In genomic region chr11:107421751-107422355, GRCm38 (mm10) we compare ENCODE assay signal across 10 mouse cellular contexts. TPM values are rescaled to one million over a fixed set of nuclear protein-coding genes. Genes with fewer than 3 reads are reported as not detected.
DNase-seq lines count a peak whose midpoint lies in the region; ATAC-seq lines count a peak whose summit lies in the region.
"Had no signal": no experiment of that assay in that cellular context is flagged by ENCODE, and none has a peak within 500 bp of the region (broad histone marks: within the 10 kb centered on the region; RNA-seq: fewer than 3 reads in every experiment).

No protein-coding gene starts in this region.

- no peak for DNase-seq in midbrain, embryonic 14.5 days
- peak; percentile 41 to 67 for DNase-seq in heart, adult 9 months (ENCODE audit: low spot score in 2 of 2)
- DNase-seq in kidney, adult 8-10 months: no peak
- DNase-seq in right cerebral cortex, postnatal 25 days: no peak
- DNase-seq: kidney, adult 18-20 months had no signal

- no peaks in the 10 kb centered on the region for H3K9me3 ChIP-seq in forebrain, embryonic 12.5 days
- no peaks in the 10 kb centered on the region for H3K9me3 ChIP-seq in forebrain, embryonic 16.5 days (ENCODE audit: control insufficient read depth, low read length)
- H3K9me3 ChIP-seq in midbrain, embryonic 13.5 days: no peaks in the 10 kb centered on the region
- no peaks in the 10 kb centered on the region for H3K9me3 ChIP-seq in midbrain, embryonic 14.5 days (ENCODE audit: control insufficient read depth, low read length)

- H3K27me3 ChIP-seq in forebrain, embryonic 12.5 days: no peaks in the 10 kb centered on the region
- H3K27me3 ChIP-seq in forebrain, embryonic 16.5 days (replicated peaks; ENCODE audit: control insufficient read depth, insufficient read depth, low read length): no peaks in the 10 kb centered on the region
- H3K27me3 ChIP-seq in midbrain, embryonic 13.5 days: no peaks in the 10 kb centered on the region
- no peaks in the 10 kb centered on the region for H3K27me3 ChIP-seq in midbrain, embryonic 14.5 days (ENCODE audit: control insufficient read depth, insufficient read depth, low read length)
- H3K27me3 ChIP-seq: CH12.LX had no signal

- H3K4me3 ChIP-seq in forebrain, embryonic 12.5 days (replicated peaks): no peak overlapping the region
- H3K4me3 ChIP-seq in forebrain, embryonic 16.5 days (replicated peaks; ENCODE audit: low read length): no peak overlapping the region
- H3K4me3 ChIP-seq in midbrain, embryonic 13.5 days (replicated peaks): no peak overlapping the region
- H3K4me3 ChIP-seq in midbrain, embryonic 14.5 days (replicated peaks; ENCODE audit: low read depth, low read length): no peak overlapping the region

- 0 out of 2 replicates have a peak overlapping the region, but pooled peaks have one; percentile 21 for H3K27ac ChIP-seq in forebrain, embryonic 12.5 days
- H3K27ac ChIP-seq in forebrain, embryonic 16.5 days (ENCODE audit: low read length): no peak overlapping the region
- peak overlapping the region; percentile 25; the same call in 1 of the 2 replicates for H3K27ac ChIP-seq in midbrain, embryonic 13.5 days
- no peak overlapping the region for H3K27ac ChIP-seq in midbrain, embryonic 14.5 days (replicated peaks; ENCODE audit: low read depth, low read length)

- H3K4me2 ChIP-seq in forebrain, embryonic 12.5 days: no peak overlapping the region
- H3K4me2 ChIP-seq in forebrain, embryonic 16.5 days (ENCODE audit: low read length): no peak overlapping the region
- H3K4me2 ChIP-seq in midbrain, embryonic 13.5 days (replicated peaks): no peak overlapping the region
- H3K4me2 ChIP-seq in midbrain, embryonic 14.5 days (ENCODE audit: low read length): no peak overlapping the region

- peaks cover 32% of the 10 kb centered on the region for H3K4me1 ChIP-seq in forebrain, embryonic 12.5 days
- peaks cover 26% of the 10 kb centered on the region for H3K4me1 ChIP-seq in forebrain, embryonic 16.5 days (replicated peaks; ENCODE audit: control insufficient read depth, insufficient read depth, low read length)
- peaks cover 26% of the 10 kb centered on the region for H3K4me1 ChIP-seq in midbrain, embryonic 13.5 days (replicated peaks)
- H3K4me1 ChIP-seq in midbrain, embryonic 14.5 days (ENCODE audit: control insufficient read depth, insufficient read depth, low read length): 0 out of 2 replicates have a peak, but pooled peaks cover 2% of the 10 kb centered on the region

- H3K36me3 ChIP-seq in forebrain, embryonic 12.5 days (replicated peaks): no peaks in the 10 kb centered on the region; the same call in 1 of the 2 replicates
- H3K36me3 ChIP-seq in forebrain, embryonic 16.5 days (ENCODE audit: control insufficient read depth, insufficient read depth): no peaks in the 10 kb centered on the region
- no peaks in the 10 kb centered on the region for H3K36me3 ChIP-seq in midbrain, embryonic 13.5 days
- no peaks in the 10 kb centered on the region for H3K36me3 ChIP-seq in midbrain, embryonic 14.5 days (ENCODE audit: control insufficient read depth, insufficient read depth, low read length)

- no peak overlapping the region for H3K9ac ChIP-seq in forebrain, embryonic 12.5 days
- H3K9ac ChIP-seq in forebrain, embryonic 16.5 days (replicated peaks; ENCODE audit: low read depth, low read length): no peak overlapping the region
- peak overlapping the region; percentile 7; the same call in 1 of the 2 replicates for H3K9ac ChIP-seq in midbrain, embryonic 13.5 days (replicated peaks)
- no peak overlapping the region for H3K9ac ChIP-seq in midbrain, embryonic 14.5 days (replicated peaks; ENCODE audit: low read length)

- no peak for ATAC-seq in forebrain, embryonic 12.5 days (ENCODE audit: low FRiP score)
- no peak for ATAC-seq in forebrain, embryonic 16.5 days
- no peak for ATAC-seq in midbrain, embryonic 13.5 days
- ATAC-seq in midbrain, embryonic 14.5 days (ENCODE audit: low FRiP score, low TSS enrichment): no peak
- ATAC-seq in megakaryocyte progenitor cell, adult 5-6 weeks (replicated peaks; ENCODE audit: poor library complexity): peak; percentile 34; the same call in 1 of the 2 replicates

- 62% methylated on average over 5 of the region's 5 CpGs for WGBS in forebrain, embryonic 12.5 days
- 40% methylated on average over 5 of the region's 5 CpGs for WGBS in forebrain, embryonic 16.5 days
- WGBS in midbrain, embryonic 13.5 days: 57% methylated on average over 5 of the region's 5 CpGs
- 63% methylated on average over 5 of the region's 5 CpGs for WGBS in midbrain, embryonic 14.5 days

RNA-seq across cellular contexts. Expression of gene Pitpnc1, which starts 48.6 kb away (rescaled TPM):
- 34.7 and 38.2 TPM in 2 replicates for polyA plus RNA-seq in forebrain, embryonic 12.5 days (2016; fragmentation: Nextera tagmentation; extraction: Ambion mirVana)
- 51.3 and 51.6 TPM in 2 replicates for polyA plus RNA-seq in forebrain, embryonic 16.5 days (2015; fragmentation: Nextera tagmentation; extraction: Ambion mirVana)
- polyA plus RNA-seq in midbrain, embryonic 13.5 days (2015; fragmentation: Nextera tagmentation; extraction: Ambion mirVana): 35.0 and 36.7 TPM in 2 replicates
- polyA plus RNA-seq in midbrain, embryonic 14.5 days (2014; fragmentation: Nextera tagmentation; extraction: Ambion mirVana): 32.8 and 42.1 TPM in 2 replicates
- total RNA-seq in megakaryocyte progenitor cell, adult 5-6 weeks (2015): 26.3 and 33.4 TPM in 2 replicates
- total RNA-seq in megakaryocyte progenitor cell, adult 5-6 weeks (2017): 10.0 and 20.8 TPM in 2 replicates

RNA-seq across cellular contexts. Expression of gene Psmd12, which starts 57.4 kb away (rescaled TPM):
- 188 and 196 TPM in 2 replicates for polyA plus RNA-seq in forebrain, embryonic 12.5 days (2016; fragmentation: Nextera tagmentation; extraction: Ambion mirVana)
- polyA plus RNA-seq in forebrain, embryonic 16.5 days (2015; fragmentation: Nextera tagmentation; extraction: Ambion mirVana): 148 and 153 TPM in 2 replicates
- polyA plus RNA-seq in midbrain, embryonic 13.5 days (2015; fragmentation: Nextera tagmentation; extraction: Ambion mirVana): 175 and 178 TPM in 2 replicates
- 143 and 177 TPM in 2 replicates for polyA plus RNA-seq in midbrain, embryonic 14.5 days (2014; fragmentation: Nextera tagmentation; extraction: Ambion mirVana)
- total RNA-seq in megakaryocyte progenitor cell, adult 5-6 weeks (2015): 84.3 and 95.9 TPM in 2 replicates
- total RNA-seq in megakaryocyte progenitor cell, adult 5-6 weeks (2017): 133 and 162 TPM in 2 replicates

Comparison
In these comparisons a context has a peak if more than half of its experiments do, and no peak if none do; other contexts are left out.
1. H3K27ac ChIP-seq: peak in forebrain, embryonic 12.5 days (single experiment) and midbrain, embryonic 13.5 days (single experiment); none in forebrain, embryonic 16.5 days (single experiment) and midbrain, embryonic 14.5 days (single experiment).
2. DNase-seq: peak in heart, adult 9 months (2 of 2); none in midbrain, embryonic 14.5 days (single experiment), kidney, adult 8-10 months (0 of 2) and right cerebral cortex, postnatal 25 days (single experiment).